Mouse (Mus musculus) E14TG2a.4 (cell line): Measurements from ENCODE around the gene Egflam.

Experiments used
- CTCF ChIP-seq: conservative IDR thresholded peaks from 2 replicates; pipeline ENCODE4 v1.5.1; 2014; ENCODE audit warnings: low read length
- NANOG ChIP-seq: IDR thresholded peaks from 2 replicates; pipeline ENCODE4 v1.6.1; 2014; ENCODE audit warnings: borderline replicate concordance, low read length, mixed read lengths
- POU5F1 ChIP-seq: IDR thresholded peaks from 2 replicates; pipeline ENCODE4 v1.6.1; 2014; ENCODE audit warnings: low read length, borderline replicate concordance

GRCm38 (mm10) chr15:7167238-7167905 is 230.8 kb downstream of the Egflam start:
- TF ChIP-seq CTCF (no peak), POU5F1 (no peak), NANOG (no peak)
